Mouse (Mus musculus) lung, adult 2 months (tissue): Measurements from ENCODE around the gene Fgf15.

Experiments used
- CTCF ChIP-seq: fragments of 200-500 bp; IDR thresholded peaks from 2 replicates; pipeline ENCODE4 v1.5.1; 2011; ENCODE audit warnings: mild to moderate bottlenecking, low read length, control low read depth; ENCODE audit not compliant: insufficient read depth
- POLR2A ChIP-seq: fragments of 200-500 bp; IDR thresholded peaks from 2 replicates; pipeline ENCODE4 v1.6.1; 2011; ENCODE audit warnings: low read depth, mild to moderate bottlenecking, control low read depth, low read length, borderline replicate concordance; ENCODE audit errors: extremely low read depth

DNA sequence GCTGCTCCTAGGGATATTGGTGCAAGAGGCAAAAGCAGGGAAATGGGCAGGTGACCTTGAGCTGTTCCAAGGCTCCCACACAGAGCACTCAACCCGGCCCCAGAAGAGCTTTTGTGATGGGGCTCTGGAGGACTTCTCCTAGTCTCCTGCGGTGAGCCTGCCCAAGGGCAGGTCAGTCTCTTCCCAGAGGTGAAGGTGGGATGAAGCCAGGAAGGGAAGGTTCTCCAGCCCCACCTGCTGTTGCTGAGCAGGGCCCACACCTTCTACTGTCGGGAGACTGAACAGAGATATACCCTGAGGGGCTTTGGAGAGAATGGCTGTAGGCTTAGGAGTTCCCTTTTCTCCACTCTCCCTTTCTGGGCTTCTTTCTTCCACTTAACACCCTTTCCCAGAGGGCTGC, 45.0 kb upstream of the Fgf15 start:
- TF ChIP-seq POLR2A (no peak), CTCF (no peak)
